28 mouse cellular contexts compared by ENCODE assay signal in the genomic region with DNA sequence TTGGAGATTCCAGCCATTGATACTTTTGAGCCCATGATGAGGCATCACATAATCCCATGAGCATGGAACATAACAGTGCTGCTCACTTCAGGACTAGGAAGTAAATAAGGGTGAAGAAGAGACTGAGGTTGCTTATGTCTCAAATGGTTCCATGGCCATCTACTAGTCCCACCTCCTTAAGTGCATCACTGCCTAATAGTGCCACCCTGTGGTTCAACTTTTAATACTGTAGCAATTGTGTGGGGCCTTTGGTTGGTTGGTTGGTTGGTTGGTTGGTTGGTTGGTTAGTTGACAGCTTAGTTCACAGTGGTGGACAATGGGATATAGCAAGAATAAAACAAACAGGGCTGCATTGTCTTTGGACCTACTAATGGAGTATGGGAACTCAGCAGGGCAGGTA. TPM values are rescaled to one million over a fixed set of nuclear protein-coding genes. Genes with fewer than 3 reads are reported as not detected.
DNase-seq lines count a peak whose midpoint lies in the region; ATAC-seq and TF ChIP-seq lines count a peak whose summit lies in the region.
"Had no signal": no experiment of that assay in that cellular context is flagged by ENCODE, and none has a peak within 500 bp of the region (broad histone marks: within the 10 kb centered on the region; RNA-seq: fewer than 3 reads in every experiment).

No protein-coding gene starts in this region.

- dilution Hi-C loops in CH12.LX (cut with MboI; ENCODE audit: extremely low pct_ligation_motif_present, extremely low pct_unique_long_range_greater_than_20kb, low sequenced_read_pairs) = no loop called here

- H3K27me3 ChIP-seq in CH12.LX (replicated peaks) = peaks cover 9% of the 10 kb centered on the region
- H3K27me3 ChIP-seq in stomach, postnatal 0 days (ENCODE audit: control insufficient read depth, insufficient read depth, low read length) = no peaks in the 10 kb centered on the region
- no peaks in the 10 kb centered on the region for H3K27me3 ChIP-seq in liver, postnatal 0 days (ENCODE audit: insufficient read depth, low read length)
- H3K27me3 ChIP-seq: forebrain, embryonic 13.5 days; hindbrain, embryonic 12.5 days; hindbrain, embryonic 15.5 days had no signal

- TF ChIP-seq EP300 in CH12.LX (IDR thresholded peaks at IDR 0.05; ENCODE audit: low read length) = no peak
- no peak for TF ChIP-seq EP300 in stomach, postnatal 0 days (optimal IDR thresholded peaks at IDR 0.05)
- no peak for TF ChIP-seq EP300 in liver, postnatal 0 days (IDR thresholded peaks at IDR 0.05; ENCODE audit: low read depth)

- no peaks in the 10 kb centered on the region for H3K4me1 ChIP-seq in CH12.LX (ENCODE audit: control insufficient read depth in 1 of 2, insufficient read depth in 2 of 2)
- no peaks in the 10 kb centered on the region for H3K4me1 ChIP-seq in stomach, postnatal 0 days (replicated peaks; ENCODE audit: control insufficient read depth, insufficient read depth)
- no peaks in the 10 kb centered on the region for H3K4me1 ChIP-seq in liver, postnatal 0 days (ENCODE audit: insufficient read depth)
- H3K4me1 ChIP-seq: forebrain, embryonic 10.5 days; forebrain, embryonic 13.5 days; hindbrain, embryonic 12.5 days; hindbrain, embryonic 15.5 days had no signal

- DNase-seq in CH12.LX (ENCODE audit: extremely low read depth) = peak; percentile 29
- peak; percentile 50 for DNase-seq in ES-CJ7 (ENCODE audit: low read depth, low spot score)
- peak; percentile 38 for DNase-seq in R1 (ENCODE audit: low read depth, low spot score)
- DNase-seq in stomach, postnatal 0 days (ENCODE audit: low spot score) = no peak
- no peak for DNase-seq in heart, adult 9 months (ENCODE audit: low spot score in 2 of 2)
- DNase-seq in liver, postnatal 0 days = no peak
- DNase-seq in embryo, embryonic 10 days (ENCODE audit: low spot score) = no peak
- DNase-seq: adrenal gland, postnatal 10 days; adrenal gland, postnatal 36 days; cerebellum, adult 2 months; cerebellum, adult 9-11 months; cerebellum, postnatal 25 days; embryo, embryonic 11 days; gastrocnemius, postnatal 10 days; gastrocnemius, postnatal 36 days; heart, adult 2 months; kidney, adult 18-20 months had no signal

- TF ChIP-seq RAD21 in CH12.LX (IDR thresholded peaks at IDR 0.05; ENCODE audit: low read depth, low read length) = peak; percentile 56

- H3K27ac ChIP-seq in CH12.LX (ENCODE audit: insufficient read depth, low read depth) = no peak overlapping the region
- no peak overlapping the region for H3K27ac ChIP-seq in stomach, postnatal 0 days (replicated peaks)
- H3K27ac ChIP-seq in liver, postnatal 0 days (ENCODE audit: low read depth) = no peak overlapping the region
- H3K27ac ChIP-seq: forebrain, embryonic 10.5 days; forebrain, embryonic 13.5 days; heart, adult 2 months; hindbrain, embryonic 12.5 days; hindbrain, embryonic 15.5 days had no signal

- no peak for TF ChIP-seq POLR2A in CH12.LX (IDR thresholded peaks at IDR 0.05; ENCODE audit: low read depth, low read length)

- no peaks in the 10 kb centered on the region for H3K79me2 ChIP-seq in CH12.LX (replicated peaks; ENCODE audit: control insufficient read depth, extremely low read depth, insufficient read depth, poor library complexity, severe bottlenecking)

- H3K4me2 ChIP-seq in CH12.LX (ENCODE audit: insufficient read depth, low read depth, poor library complexity, severe bottlenecking) = no peak overlapping the region
- no peak overlapping the region for H3K4me2 ChIP-seq in stomach, postnatal 0 days (replicated peaks; ENCODE audit: low read depth)
- H3K4me2 ChIP-seq in liver, postnatal 0 days (ENCODE audit: low read depth, low read length) = no peak overlapping the region
- H3K4me2 ChIP-seq: forebrain, embryonic 13.5 days; heart, embryonic 11.5 days; hindbrain, embryonic 12.5 days; hindbrain, embryonic 15.5 days had no signal

- peak in 1 of 2 experiments; percentile 64; a peak in 2 of 4 replicates for TF ChIP-seq CTCF in CH12.LX (conservative IDR thresholded peaks at IDR 0.05 in 1 of 2, IDR thresholded peaks at IDR 0.05 in 1 of 2; ENCODE audit: low read depth in 2 of 2, low read length in 2 of 2)
- TF ChIP-seq CTCF in stomach, postnatal 0 days (IDR thresholded peaks at IDR 0.05; ENCODE audit: low read depth) = peak; percentile 18; the same call in 1 of the 2 replicates
- TF ChIP-seq CTCF in liver, postnatal 0 days (IDR thresholded peaks at IDR 0.05; ENCODE audit: low read depth) = no peak

- no peaks in the 10 kb centered on the region for H3K9me3 ChIP-seq in CH12.LX (replicated peaks; ENCODE audit: low read length)
- H3K9me3 ChIP-seq in stomach, postnatal 0 days (ENCODE audit: control insufficient read depth, low read length) = no peaks in the 10 kb centered on the region
- H3K9me3 ChIP-seq in liver, postnatal 0 days (ENCODE audit: low read length) = no peaks in the 10 kb centered on the region
- H3K9me3 ChIP-seq: forebrain, embryonic 10.5 days; forebrain, embryonic 13.5 days; G1E; hindbrain, embryonic 12.5 days; hindbrain, embryonic 15.5 days had no signal

- no peak overlapping the region for H3K9ac ChIP-seq in CH12.LX (ENCODE audit: insufficient read depth, low read depth)
- no peak overlapping the region for H3K9ac ChIP-seq in stomach, postnatal 0 days (ENCODE audit: low read length)
- no peak overlapping the region for H3K9ac ChIP-seq in liver, postnatal 0 days (replicated peaks)
- H3K9ac ChIP-seq: forebrain, embryonic 13.5 days; hindbrain, embryonic 12.5 days; hindbrain, embryonic 15.5 days had no signal

- no peaks in the 10 kb centered on the region for H3K36me3 ChIP-seq in CH12.LX (replicated peaks in 1 of 2; ENCODE audit: control insufficient read depth in 1 of 2, insufficient read depth in 1 of 2, low read length in 1 of 2)
- H3K36me3 ChIP-seq in stomach, postnatal 0 days (ENCODE audit: control insufficient read depth, insufficient read depth, low read length) = no peaks in the 10 kb centered on the region
- H3K36me3 ChIP-seq in liver, postnatal 0 days (replicated peaks; ENCODE audit: insufficient read depth, low read length) = no peaks in the 10 kb centered on the region
- H3K36me3 ChIP-seq: forebrain, embryonic 10.5 days; G1E; hindbrain, embryonic 12.5 days; hindbrain, embryonic 15.5 days had no signal

- ATAC-seq in stomach, postnatal 0 days (ENCODE audit: low FRiP score, low TSS enrichment) = no peak
- ATAC-seq in liver, postnatal 0 days = no peak
- ATAC-seq: forebrain, embryonic 13.5 days; forebrain, embryonic 16.5 days had no signal

- in situ Hi-C loops in CH12.LX (cut with MboI; ENCODE audit: low pct_ligation_motif_present, low pct_unique_long_range_greater_than_20kb, low sequenced_read_pairs) = loop anchor here (25.0 kb wide), 1 partner anchor 1828 kb away; no protein-coding TSS in a partner anchor

- no peak overlapping the region for H3K4me3 ChIP-seq in CH12.LX (replicated peaks in 1 of 3; ENCODE audit: low read depth in 2 of 3, low read length in 2 of 3, poor library complexity in 1 of 3)
- no peak overlapping the region for H3K4me3 ChIP-seq in stomach, postnatal 0 days (ENCODE audit: low read depth, low read length)
- H3K4me3 ChIP-seq in liver, postnatal 0 days (ENCODE audit: low read depth, low read length) = no peak overlapping the region
- H3K4me3 ChIP-seq: forebrain, embryonic 10.5 days; forebrain, embryonic 13.5 days; heart, adult 2 months; hindbrain, embryonic 12.5 days; hindbrain, embryonic 15.5 days had no signal

TF ChIP-seq in CH12.LX, 34 proteins besides CTCF, POLR2A, EP300 and RAD21:
- TF ChIP-seq MXI1 (IDR thresholded peaks at IDR 0.05; ENCODE audit: low read depth, low read length) (no peak), SMC3 (IDR thresholded peaks at IDR 0.05; ENCODE audit: low read depth, low read length) (peak; percentile 38)

RNA-seq across cellular contexts. Expression of gene Vwc2, which starts 26.6 kb away (rescaled TPM):
- total RNA-seq in CH12.LX (2012; rRNA removed) (not detected in 2 replicates), CH12.LX (2014; rRNA removed) (not detected in 2 replicates)
- polyA plus RNA-seq in CH12.LX (2012; ENCODE audit: insufficient read length, low read depth) = 0.11 TPM in 1 of 2 replicates, not detected in the other
- polyA plus RNA-seq in stomach, postnatal 0 days (2015; fragmentation: Nextera tagmentation; extraction: Ambion mirVana) = 0.62 and 0.79 TPM in 2 replicates
- polyA plus RNA-seq in liver, postnatal 0 days (2015; fragmentation: Nextera tagmentation; extraction: Ambion mirVana) = 0.11 TPM in 1 of 2 replicates, not detected in the other
- total RNA-seq: gastrocnemius, adult 18-20 months; granulocyte monocyte progenitor cell, adult 5-6 weeks; heart, adult 2 months; heart, postnatal 25 days; hematopoietic stem cell, adult 5-6 weeks had no signal
- polyA plus RNA-seq: G1E had no signal

Comparison
In these comparisons a context has a peak if more than half of its experiments do, and no peak if none do; other contexts are left out.
1. DNase-seq: peak in CH12.LX (single experiment), ES-CJ7 (single experiment) and R1 (single experiment); none in stomach, postnatal 0 days (single experiment), heart, adult 9 months (0 of 2), liver, postnatal 0 days (single experiment) and embryo, embryonic 10 days (single experiment).